Mouse (Mus musculus): ENCODE data around the gene Scly. TPM values are rescaled to one million over a fixed set of nuclear protein-coding genes. Genes with fewer than 3 reads are reported as not detected.

Gene Scly
- total and polyA plus RNA-seq, 3 experiments, result 23.1 to 48.8 TPM; not detected in 1

DNA sequence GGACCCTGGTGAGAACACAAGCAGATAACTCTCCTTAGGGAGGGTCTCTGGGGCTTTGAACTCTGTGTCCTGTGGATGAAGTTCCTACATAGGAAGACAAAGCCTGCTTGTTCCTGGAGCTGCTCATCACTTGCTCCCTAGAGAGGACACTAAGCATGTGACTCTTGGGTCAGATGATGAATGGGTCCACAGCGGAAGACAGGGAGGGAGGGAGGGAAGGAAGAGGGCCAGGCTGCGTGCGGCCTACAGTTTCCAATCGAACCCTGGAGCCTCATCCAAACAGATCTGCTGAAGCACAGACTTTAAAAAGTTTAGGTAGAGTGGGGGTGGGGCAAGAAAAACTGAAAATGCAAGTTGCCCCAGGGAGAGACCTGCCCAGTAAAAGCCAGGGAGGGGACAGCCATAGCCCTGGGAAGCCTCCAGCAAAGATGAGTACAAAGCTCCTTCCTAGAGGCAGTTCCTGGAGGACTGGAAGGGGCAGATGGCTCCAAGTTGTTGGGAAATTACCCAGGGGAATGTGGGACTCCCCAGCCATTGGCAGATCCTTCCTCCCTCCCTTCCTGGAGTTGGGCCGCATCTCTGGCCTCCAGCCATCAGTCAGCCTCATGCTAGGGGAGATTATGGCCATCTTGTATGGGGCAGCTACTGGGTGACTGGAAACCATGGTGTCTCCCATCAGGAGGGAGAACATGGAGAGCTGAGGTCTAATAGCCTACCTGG lies 1.7 kb downstream of the Scly start:
- peak overlapping the region; percentile 91 for H3K9ac ChIP-seq (ENCODE audit: control insufficient read depth, low read depth, low read length, poor library complexity, severe bottlenecking)
- H3K79me2 ChIP-seq (ENCODE audit: control insufficient read depth, insufficient read depth, low read length, poor library complexity), result peaks cover 11% of the 10 kb centered on the region
- H3K27me3 ChIP-seq (ENCODE audit: control insufficient read depth in 1 of 2, insufficient read depth in 2 of 2, low read length in 2 of 2), result no peaks in the 10 kb centered on the region
- no peak for DNase-seq (ENCODE audit: low read depth, low spot score)
- H3K4me1 ChIP-seq (ENCODE audit: control insufficient read depth in 1 of 2, insufficient read depth in 2 of 2, low read length in 2 of 2), result peaks cover 11 to 19% of the 10 kb centered on the region in 2 experiments
- TF ChIP-seq JUND (IDR thresholded peaks at IDR 0.05; ENCODE audit: low read depth, low read length), result no peak
- no peak for TF ChIP-seq UBTF (IDR thresholded peaks at IDR 0.05; ENCODE audit: borderline replicate concordance, insufficient read depth, low read depth, low read length)
- no peak for TF ChIP-seq HCFC1 (IDR thresholded peaks at IDR 0.05; ENCODE audit: low read depth, low read length)
- no peak for TF ChIP-seq EP300 (IDR thresholded peaks at IDR 0.05; ENCODE audit: low read depth in 1 of 2, low read length in 2 of 2)
- no peak for TF ChIP-seq ZC3H11A (IDR thresholded peaks at IDR 0.05; ENCODE audit: low read depth, low read length)
- no peak for TF ChIP-seq SMC3 (IDR thresholded peaks at IDR 0.05; ENCODE audit: low read depth, low read length)
- no peaks in the 10 kb centered on the region for H3K9me3 ChIP-seq (replicated peaks; ENCODE audit: insufficient read depth, low read length)
- H3K27ac ChIP-seq (ENCODE audit: control insufficient read depth, low read depth, low read length), result no peak overlapping the region
- H3K4me3 ChIP-seq (ENCODE audit: control insufficient read depth in 1 of 2, insufficient read depth in 1 of 2, low read depth in 2 of 2, low read length in 2 of 2), result peak overlapping the region; percentile 84 to 92
- peaks cover 0 to 18% of the 10 kb centered on the region in 2 experiments; a peak in 2 of 4 replicates for H3K36me3 ChIP-seq (ENCODE audit: control insufficient read depth in 1 of 2, insufficient read depth in 2 of 2, low read length in 2 of 2)

DNA sequence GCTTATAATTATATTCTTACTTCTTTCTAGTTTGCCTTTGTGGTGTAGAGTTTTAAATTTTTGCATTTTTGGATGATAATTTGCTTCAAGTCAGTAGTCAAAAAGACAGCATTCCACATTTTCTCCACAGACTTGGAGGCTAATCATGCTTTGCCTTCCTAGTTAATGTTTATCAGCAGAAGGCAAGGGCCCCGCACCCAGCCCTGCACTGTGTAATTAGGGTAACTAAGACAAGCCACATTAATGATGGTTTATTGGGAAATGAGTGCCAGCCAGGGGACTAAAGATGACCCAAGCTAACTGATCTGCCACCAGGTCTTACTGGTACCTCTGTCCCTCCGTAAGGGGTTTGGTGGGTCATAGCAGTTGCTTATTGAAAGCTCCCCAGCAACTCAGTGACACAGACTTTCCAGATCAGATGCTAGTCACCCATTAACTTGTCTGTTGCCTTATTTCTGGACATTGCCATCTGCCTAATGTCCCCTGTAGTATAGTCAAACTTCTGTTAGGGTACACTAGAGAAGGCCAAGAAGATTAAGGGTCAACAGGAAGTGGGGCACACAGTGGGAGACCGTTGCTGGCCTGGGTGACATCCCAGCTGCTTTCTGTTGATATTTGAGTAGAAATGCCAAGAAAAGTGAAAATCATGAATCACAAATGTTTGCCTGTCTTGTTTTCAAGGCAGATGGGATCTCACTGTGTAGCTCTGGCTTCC lies 3.2 kb downstream of the Scly start:
- TF ChIP-seq MAFK (IDR thresholded peaks at IDR 0.05; ENCODE audit: borderline replicate concordance, low read depth, low read length) (no peak), E2F4 (IDR thresholded peaks at IDR 0.05; ENCODE audit: borderline replicate concordance, low read depth, low read length) (no peak), TBP (IDR thresholded peaks at IDR 0.05; ENCODE audit: low read depth, low read length) (no peak), ZNF384 (IDR thresholded peaks at IDR 0.05; ENCODE audit: low read depth, low read length) (no peak), TAL1 (IDR thresholded peaks at IDR 0.05; ENCODE audit: low read length) (no peak), KAT2A (conservative IDR thresholded peaks at IDR 0.05; ENCODE audit: low read depth, low read length) (no peak), SIN3A (IDR thresholded peaks at IDR 0.05; ENCODE audit: low read length) (no peak), ZC3H11A (IDR thresholded peaks at IDR 0.05; ENCODE audit: low read depth, low read length) (no peak), RAD21 (IDR thresholded peaks at IDR 0.05; ENCODE audit: low read depth, low read length) (no peak), GABPA (IDR thresholded peaks at IDR 0.05; ENCODE audit: low read depth, low read length) (no peak), ZMIZ1 (IDR thresholded peaks at IDR 0.05; ENCODE audit: low read depth, low read length) (no peak), MAX (IDR thresholded peaks at IDR 0.05; ENCODE audit: low read length) (no peak), USF2 (IDR thresholded peaks at IDR 0.05; ENCODE audit: borderline replicate concordance in 1 of 2, insufficient read depth in 1 of 2, low read depth in 1 of 2, low read length in 2 of 2) (no peak), NRF1 (IDR thresholded peaks at IDR 0.05; ENCODE audit: insufficient read depth, low read depth, low read length, poor library complexity, severe bottlenecking) (no peak), EP300 (IDR thresholded peaks at IDR 0.05; ENCODE audit: low read depth in 1 of 2, low read length in 2 of 2) (no peak), MXI1 (IDR thresholded peaks at IDR 0.05; ENCODE audit: low read depth, low read length) (no peak), POLR2AphosphoS5 (IDR thresholded peaks at IDR 0.05; ENCODE audit: borderline replicate concordance, low read depth, low read length) (no peak), CHD2 (IDR thresholded peaks at IDR 0.05; ENCODE audit: low read length) (no peak), ZKSCAN1 (IDR thresholded peaks at IDR 0.05; ENCODE audit: low read depth, low read length) (no peak), USF1 (IDR thresholded peaks at IDR 0.05; ENCODE audit: low read depth, low read length) (no peak)
- Histone ChIP-seq H3K27ac (ENCODE audit: control insufficient read depth, low read depth, low read length) (no peak overlapping the region), H3K27me3 (ENCODE audit: control insufficient read depth in 1 of 2, insufficient read depth in 2 of 2, low read length in 2 of 2) (no peaks in the 10 kb centered on the region), H3K9ac (ENCODE audit: control insufficient read depth, low read depth, low read length, poor library complexity, severe bottlenecking) (no peak overlapping the region), H3K4me3 (ENCODE audit: control insufficient read depth in 1 of 2, insufficient read depth in 1 of 2, low read depth in 2 of 2, low read length in 2 of 2) (no peak overlapping the region), H3K79me2 (ENCODE audit: control insufficient read depth, insufficient read depth, low read length, poor library complexity) (peaks cover 11% of the 10 kb centered on the region), H3K9me3 (replicated peaks; ENCODE audit: insufficient read depth, low read length) (no peaks in the 10 kb centered on the region), H3K4me1 (ENCODE audit: control insufficient read depth in 1 of 2, insufficient read depth in 2 of 2, low read length in 2 of 2) (peaks cover 4% of the 10 kb centered on the region in 2 experiments; a peak in 3 of 4 replicates), H3K36me3 (ENCODE audit: control insufficient read depth in 1 of 2, insufficient read depth in 2 of 2, low read length in 2 of 2) (peaks cover 0 to 8% of the 10 kb centered on the region in 2 experiments)
- DNase-seq (ENCODE audit: low read depth, low spot score), result no peak

Measured in MEL (cell line).